Mouse (Mus musculus): ENCODE results near the gene Meis2.

Gene Meis2

DNA sequence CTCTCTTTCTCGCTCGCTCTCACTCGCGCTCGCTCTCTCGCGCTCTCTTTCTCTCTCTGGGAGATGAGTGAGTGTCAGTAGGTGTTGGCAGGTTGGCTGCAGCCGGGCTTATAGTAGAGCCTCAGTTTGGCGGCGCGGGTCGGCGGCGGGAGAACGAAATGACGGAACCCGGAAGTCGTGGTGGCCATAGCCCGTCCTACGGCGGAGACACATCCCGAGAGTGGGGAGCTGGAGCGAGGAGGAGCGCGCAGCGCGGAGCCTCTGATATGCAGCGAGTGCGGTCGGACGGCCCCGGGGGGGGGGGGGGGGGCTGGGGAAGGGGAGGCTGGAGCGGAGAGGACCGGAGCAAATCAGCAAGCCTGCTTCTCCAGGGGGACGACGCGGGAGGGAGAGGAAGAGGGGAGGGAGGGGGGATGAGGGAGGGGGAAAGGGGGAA lies at the start of gene Meis2:
Meis2 (minus strand) TSS at position 270 of the 436 bp plus-strand sequence.
- DNase-seq (ENCODE audit: low read depth), result no peak

DNA sequence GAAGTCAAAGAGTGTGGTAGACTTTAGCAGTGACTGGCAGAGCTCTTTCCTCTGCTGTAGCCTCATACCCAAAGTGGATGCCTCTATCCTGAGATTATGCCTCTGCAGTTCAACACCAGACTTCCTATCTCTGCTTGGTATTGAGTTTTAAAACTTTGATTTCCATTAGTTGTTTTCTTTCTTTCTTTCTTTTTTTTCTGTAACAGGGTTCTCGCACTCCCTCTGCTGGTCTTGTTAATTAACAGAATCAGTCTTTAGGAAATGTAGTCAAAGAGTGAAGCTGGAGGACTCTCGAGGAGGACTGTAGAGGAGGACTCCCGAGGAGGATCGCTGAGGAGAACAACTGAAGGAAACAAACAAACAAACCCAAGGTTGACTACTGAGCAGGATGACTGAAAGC lies 40.6 kb upstream of the Meis2 start:
- no peak for DNase-seq (ENCODE audit: low read depth)

DNA sequence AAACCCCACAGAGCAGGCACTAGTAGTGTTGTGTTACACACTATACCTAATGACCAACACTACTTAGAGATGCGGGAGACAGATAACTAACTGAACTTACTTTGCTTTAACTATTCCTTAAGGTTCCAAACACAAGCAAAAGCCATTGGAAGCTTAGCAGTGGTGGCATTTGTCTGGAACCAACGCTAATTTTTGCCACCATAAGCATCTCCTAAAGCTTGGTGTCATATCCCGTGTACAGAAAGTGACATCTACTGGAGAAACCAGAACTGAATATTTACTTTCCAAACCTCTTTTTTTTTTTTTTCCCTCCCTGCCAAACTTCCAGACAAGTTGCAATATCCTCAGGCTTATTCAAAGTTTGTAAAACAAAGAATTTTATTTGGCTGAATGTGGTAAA lies 39.5 kb upstream of the Meis2 start:
- DNase-seq (ENCODE audit: low read depth), result no peak

- no peak for DNase-seq (ENCODE audit: low read depth)
Observed at GRCm38 (mm10) chr2:116103411-116103996, 37.9 kb upstream of the Meis2 start.

- DNase-seq (ENCODE audit: low read depth), result peak; percentile 7
Observed at GRCm38 (mm10) chr2:116101221-116101620, 35.6 kb upstream of the Meis2 start.

DNA sequence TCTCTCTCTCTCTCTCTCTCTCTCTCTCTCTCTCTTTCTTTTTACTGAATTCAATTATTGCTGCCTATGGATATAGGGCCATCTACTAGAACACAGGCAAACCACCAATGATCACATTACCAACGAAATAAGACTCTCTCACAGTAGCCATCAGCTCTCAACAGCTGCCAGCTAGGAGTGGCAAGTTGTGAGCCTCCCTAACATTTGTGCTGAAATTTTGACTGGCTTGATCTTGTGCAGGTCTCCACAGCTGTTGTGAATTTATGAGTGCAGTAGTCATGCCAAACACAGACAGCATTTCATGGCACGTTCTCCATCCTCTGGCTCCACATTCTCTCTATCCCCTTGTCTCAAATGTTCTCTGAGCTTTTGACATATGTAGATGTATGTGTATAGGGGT lies 15.3 kb upstream of the Meis2 start:
- DNase-seq (ENCODE audit: low read depth), result no peak

- no peak for DNase-seq (ENCODE audit: low read depth)
Observed at GRCm38 (mm10) chr2:116078841-116079240, 13.2 kb upstream of the Meis2 start.

- DNase-seq (ENCODE audit: low read depth), result no peak
Observed at GRCm38 (mm10) chr2:116077716-116078115, 12.1 kb upstream of the Meis2 start.

DNA sequence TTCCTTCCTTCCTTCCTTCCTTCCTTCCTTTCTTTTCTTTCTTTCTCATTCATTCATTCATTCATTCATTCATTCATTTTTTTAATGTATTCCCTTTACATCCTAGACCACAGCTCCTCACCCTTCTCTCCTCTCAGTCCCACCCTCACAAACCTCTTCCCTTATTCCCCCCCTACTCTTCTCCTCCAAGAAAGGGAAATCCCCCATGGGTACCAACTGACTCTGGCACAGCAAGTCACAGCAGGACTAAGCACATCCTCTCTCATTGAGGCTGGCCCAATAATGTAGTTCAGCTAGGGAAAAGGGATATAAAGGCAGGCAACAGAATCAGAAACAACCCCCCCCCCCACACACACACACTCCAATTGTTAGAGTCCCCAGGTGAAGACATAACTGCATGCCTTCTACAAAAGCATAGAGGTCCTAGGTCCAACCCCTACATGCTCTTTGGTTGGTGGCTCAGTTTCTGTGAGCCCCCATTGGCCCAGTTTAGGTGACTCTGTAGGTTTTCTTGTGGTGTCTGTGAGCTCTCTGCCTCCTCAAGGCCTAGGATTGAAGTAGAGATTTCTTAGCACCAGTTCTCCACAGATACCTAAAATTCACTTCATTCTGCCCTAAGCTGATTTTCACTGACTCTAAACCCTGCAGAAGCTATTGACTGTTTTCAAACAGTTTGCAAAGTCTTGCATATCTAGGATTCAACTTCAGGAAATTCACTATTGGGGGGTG lies 11.3 kb upstream of the Meis2 start:
- no peak for DNase-seq (ENCODE audit: low read depth)

DNA sequence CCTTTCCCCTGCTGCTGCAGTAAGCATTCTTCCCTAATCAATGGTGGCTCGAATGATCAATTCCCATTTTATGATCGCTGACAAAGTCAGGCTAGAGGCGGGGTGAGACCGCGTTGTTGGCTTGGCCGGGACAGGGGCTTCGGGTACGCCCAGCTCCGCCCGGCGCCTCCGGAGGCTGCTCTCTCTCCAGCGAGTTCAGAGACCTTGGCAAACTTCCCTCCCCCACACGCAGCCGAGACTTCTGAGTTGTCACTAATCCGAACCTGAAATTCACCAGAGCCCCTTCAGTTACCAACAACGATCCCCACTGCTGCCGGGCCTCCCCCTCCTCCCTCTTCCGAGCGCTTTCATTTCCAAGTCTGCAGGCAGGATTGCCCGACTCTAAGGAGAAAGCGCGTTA lies 10.3 kb upstream of the Meis2 start:
- DNase-seq (ENCODE audit: low read depth), result no peak

DNA sequence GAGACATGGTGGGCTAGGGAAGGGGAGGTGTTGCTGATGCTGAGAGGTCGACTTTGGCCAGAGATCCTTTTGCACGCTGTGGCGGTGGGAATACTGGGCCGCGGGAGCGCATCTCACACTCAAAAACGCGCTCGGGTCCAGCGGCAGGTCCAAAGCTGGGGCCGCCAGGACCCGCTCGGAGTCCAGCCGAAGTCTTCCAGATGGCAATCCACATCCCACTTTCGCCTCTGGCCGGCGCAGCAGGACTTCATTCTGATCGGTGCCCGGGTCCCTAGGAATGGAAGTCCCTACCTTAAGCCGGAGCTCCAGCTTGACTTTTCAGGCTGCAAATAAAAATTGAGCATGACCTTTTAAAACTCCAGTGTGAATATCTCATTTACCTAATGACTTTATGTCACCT lies 9.8 kb upstream of the Meis2 start:
- no peak for DNase-seq (ENCODE audit: low read depth)

- no peak for DNase-seq (ENCODE audit: low read depth)
Observed at GRCm38 (mm10) chr2:116074726-116075440, 9.2 kb upstream of the Meis2 start.

DNA sequence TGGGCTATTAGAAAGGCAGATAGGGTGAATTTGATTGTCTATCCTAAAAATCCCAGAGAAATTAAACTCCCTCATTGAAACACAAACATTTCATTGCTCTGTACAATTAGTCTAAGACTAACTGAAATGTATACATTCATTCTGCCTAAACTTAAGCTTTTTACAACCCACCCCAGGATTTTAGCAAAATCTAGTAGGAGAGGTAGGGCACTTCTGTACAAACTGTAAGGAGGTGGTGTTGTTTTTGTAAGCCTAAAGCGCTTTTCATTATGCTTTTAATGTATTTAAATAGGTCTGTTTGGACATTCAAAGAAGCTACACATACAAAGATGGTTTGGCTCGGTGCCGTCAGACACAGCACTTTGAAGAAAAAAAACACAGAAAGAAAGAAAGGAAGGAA lies 8.4 kb upstream of the Meis2 start:
- no peak for DNase-seq (ENCODE audit: low read depth)

GRCm38 (mm10) chr2:116073311-116073904 lies 7.8 kb upstream of the Meis2 start:
- no peak for DNase-seq (ENCODE audit: low read depth)

DNA sequence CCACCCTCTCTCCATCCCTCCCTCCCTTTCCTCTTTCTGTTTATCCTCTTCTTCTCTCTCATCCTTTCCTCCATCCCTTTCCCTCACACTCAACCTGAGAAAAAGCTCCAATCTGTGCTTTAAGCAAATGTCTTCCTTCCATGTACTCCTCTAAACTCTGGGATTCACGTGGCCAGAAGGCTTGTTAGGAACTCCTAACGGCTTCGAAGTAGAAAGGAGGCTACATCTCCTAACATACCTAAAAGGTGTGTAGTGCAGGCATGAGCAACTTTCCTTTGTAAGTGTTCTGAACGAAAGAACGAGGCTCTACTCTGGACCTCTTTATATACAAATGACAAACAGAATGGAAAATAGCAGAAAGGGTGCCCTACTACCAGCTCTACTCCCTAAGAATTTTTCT lies 7.1 kb upstream of the Meis2 start:
- no peak for DNase-seq (ENCODE audit: low read depth)

DNA sequence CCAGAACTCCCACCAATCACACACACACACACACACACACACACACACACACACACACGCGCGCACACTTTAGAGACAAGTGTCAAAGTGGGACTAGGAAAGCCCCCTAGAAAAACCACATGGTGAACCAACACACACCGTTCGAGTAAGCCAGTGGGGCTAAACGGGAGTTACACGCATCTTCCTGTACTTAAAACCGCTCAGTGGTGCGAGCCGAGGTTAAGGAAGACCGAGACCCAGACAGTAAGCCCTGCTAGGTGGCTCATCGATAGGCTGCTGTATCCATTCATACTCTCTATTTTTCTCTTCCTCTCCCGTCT lies 6.6 kb upstream of the Meis2 start:
- DNase-seq (ENCODE audit: low read depth), result no peak

GRCm38 (mm10) chr2:116071571-116072320 lies 6.1 kb upstream of the Meis2 start:
- DNase-seq (ENCODE audit: low read depth), result no peak

DNA sequence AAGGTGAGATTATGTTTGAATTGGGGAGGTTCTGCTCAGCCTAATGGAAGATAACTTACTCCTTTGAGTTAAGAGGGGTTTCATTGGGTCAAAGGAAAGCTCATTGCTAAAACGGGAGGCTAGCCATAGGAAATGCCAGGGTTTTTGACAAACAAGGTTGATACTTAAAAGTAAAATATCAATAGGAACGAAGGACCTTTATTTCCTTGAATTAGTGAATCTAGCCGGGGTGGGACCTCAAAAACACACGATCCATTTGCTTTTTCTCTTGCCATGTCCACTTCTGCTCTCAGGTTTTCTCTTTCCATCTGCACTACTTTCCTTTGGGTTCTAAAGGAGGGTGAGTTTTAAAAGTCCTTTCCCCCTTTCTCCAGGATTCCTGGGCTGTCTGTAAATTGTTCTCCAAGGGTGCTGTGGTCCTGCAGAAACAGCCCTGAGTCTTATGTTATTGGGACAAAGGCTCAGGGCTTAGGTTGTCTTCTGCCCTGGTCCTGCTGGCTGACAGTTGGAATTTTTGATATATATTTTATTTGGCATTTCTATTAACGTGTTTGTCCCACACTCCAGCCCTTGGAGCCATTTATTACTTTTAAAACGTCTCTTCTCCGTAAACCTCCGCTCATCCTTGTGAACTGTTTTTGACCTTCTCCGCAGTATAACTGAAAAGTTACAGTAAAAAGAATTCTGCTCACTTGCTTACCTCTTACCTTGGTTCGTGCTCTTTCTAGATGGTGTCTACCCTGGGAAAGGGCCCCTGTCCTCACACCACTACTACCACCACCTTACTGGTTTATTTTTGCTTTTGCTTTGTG lies 5.2 kb upstream of the Meis2 start:
- DNase-seq (ENCODE audit: low read depth), result no peak

DNA sequence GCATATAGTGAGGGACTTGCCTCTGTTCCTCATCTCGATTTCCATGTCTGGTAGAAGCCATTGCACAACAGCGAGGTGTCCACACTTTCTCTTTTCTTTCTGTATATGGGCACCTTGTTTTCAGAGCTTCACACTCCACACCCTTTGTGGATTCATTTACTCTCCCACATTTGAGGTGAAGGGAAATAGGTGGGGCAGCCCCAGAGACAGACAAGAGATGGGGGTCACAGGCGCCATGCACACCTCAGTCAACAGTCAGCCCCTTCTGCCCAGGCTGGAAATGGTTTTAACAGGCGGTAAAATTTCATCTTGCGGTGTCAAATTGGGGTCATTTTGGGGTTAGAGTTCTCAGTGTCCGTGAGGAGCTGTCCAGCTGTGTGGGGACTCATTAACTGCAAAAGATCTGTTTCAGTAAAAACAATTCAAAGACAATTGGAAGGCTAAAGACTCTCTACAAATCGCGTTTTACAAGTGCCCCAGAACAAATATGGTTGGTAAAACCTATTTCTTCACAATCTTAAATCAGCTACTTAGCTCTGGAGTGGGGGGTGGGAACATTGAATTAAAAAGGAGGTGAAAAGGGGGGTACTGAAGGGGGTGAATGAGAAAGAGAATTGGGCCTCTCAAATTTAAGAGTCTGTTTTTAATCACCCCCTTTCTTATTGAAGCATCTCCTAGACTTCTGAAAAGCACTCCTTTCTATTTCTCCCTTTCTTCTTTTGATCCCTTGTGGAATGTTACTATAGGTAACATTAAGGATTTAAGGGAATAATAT lies 4.0 kb upstream of the Meis2 start:
- DNase-seq (ENCODE audit: low read depth), result no peak

DNA sequence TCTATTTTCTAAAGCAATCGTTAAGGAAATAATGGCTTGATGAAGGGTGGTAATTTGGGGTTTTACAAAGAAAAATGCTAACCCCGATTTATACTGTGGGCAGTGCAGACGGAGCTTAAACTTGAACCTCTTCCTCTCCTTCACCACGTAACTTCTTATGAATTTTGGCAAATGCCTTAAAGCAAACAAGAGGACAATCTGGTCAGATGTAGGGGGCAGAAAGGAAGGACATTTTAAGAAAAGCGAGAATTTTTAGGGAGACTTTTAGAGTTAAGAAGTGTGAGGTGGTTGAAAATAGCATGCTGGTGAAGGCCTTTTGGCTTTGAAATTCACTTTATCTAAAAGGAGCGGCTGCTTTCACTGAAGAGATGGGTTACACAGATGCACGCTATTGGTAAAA lies 3.3 kb upstream of the Meis2 start:
- no peak for DNase-seq (ENCODE audit: low read depth)

- no peak for DNase-seq (ENCODE audit: low read depth)
Observed at GRCm38 (mm10) chr2:116068461-116068860, 2.8 kb upstream of the Meis2 start.

Measured in c-Kit-positive CD71-positive TER-119-negative erythroid progenitor cells, embryonic 14.5 days (primary cell).